Comparison of ENCODE assay signal across 24 mouse cellular contexts in the genomic region with DNA sequence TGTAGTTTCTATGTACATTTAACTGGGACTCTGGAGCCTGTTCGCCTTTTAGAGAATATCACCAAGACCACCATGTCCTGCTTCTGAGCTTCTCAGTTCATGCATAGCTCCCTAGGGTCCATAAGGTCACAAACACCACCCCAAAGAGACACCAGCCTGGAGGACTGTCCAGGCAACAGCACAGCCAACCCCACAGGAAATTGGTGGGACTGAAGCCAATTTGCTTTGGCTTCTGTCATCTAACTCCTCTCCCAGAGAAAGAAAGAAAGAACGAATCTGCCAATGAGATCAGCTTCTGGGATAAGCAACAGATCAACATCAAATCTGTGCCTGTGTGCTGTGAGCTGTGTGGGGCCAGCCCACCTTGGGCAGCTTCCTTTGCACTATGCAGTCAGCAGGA.
"Had no signal": no experiment of that assay in that cellular context is flagged by ENCODE, and none has a peak within 500 bp of the region (broad histone marks: within the 10 kb centered on the region; RNA-seq: fewer than 3 reads in every experiment).

No protein-coding gene starts in this region.

- DNase-seq: kidney, adult 2 months; kidney, postnatal 25 days; layer of hippocampus, adult 9-11 months; liver; lung, adult 2 months; midbrain, embryonic 14.5 days; right cerebral cortex, adult 18-20 months; right cerebral cortex, postnatal 14 days; right cerebral cortex, postnatal 4 days; thymus, adult 2 months; thymus, postnatal 14 days; thymus, postnatal 4 days had no signal

- H3K9ac ChIP-seq: limb, embryonic 13.5 days; liver, embryonic 12.5 days; liver, embryonic 15.5 days; neural tube, embryonic 12.5 days; neural tube, embryonic 15.5 days had no signal

- H3K36me3 ChIP-seq: limb, embryonic 10.5 days; limb, embryonic 13.5 days; liver, embryonic 12.5 days; liver, embryonic 15.5 days; neural tube, embryonic 12.5 days; neural tube, embryonic 15.5 days had no signal

- H3K4me1 ChIP-seq: liver, embryonic 12.5 days; liver, embryonic 15.5 days; megakaryocyte, embryonic 14.5 days had no signal

- H3K27ac ChIP-seq: kidney, postnatal 0 days; layer of hippocampus, adult 2 months; limb, embryonic 10.5 days; limb, embryonic 13.5 days; liver, embryonic 12.5 days; liver, embryonic 15.5 days; neural tube, embryonic 12.5 days; neural tube, embryonic 15.5 days; stomach, postnatal 0 days had no signal

- H3K4me2 ChIP-seq: limb, embryonic 13.5 days; liver, embryonic 12.5 days; liver, embryonic 15.5 days; midbrain, embryonic 11.5 days; neural tube, embryonic 12.5 days; neural tube, embryonic 15.5 days had no signal

- ATAC-seq: liver, embryonic 12.5 days; lung, postnatal 0 days had no signal

- H3K27me3 ChIP-seq: liver, embryonic 12.5 days; liver, embryonic 15.5 days; megakaryocyte, embryonic 14.5 days; neural tube, embryonic 12.5 days; neural tube, embryonic 15.5 days had no signal

- H3K4me3 ChIP-seq: layer of hippocampus, adult 2 months; limb, embryonic 10.5 days; limb, embryonic 13.5 days; liver, embryonic 12.5 days; liver, embryonic 15.5 days; megakaryocyte, embryonic 14.5 days; neural tube, embryonic 12.5 days; neural tube, embryonic 15.5 days had no signal

- H3K9me3 ChIP-seq: limb, embryonic 10.5 days; limb, embryonic 13.5 days; liver, embryonic 12.5 days; liver, embryonic 15.5 days; megakaryocyte, embryonic 14.5 days; neural tube, embryonic 12.5 days; neural tube, embryonic 15.5 days had no signal
